Mouse (Mus musculus) small intestine, adult 2 months (tissue): Measurements from ENCODE around the gene Gm45902.

Experiments used
- CTCF ChIP-seq: fragments of 200-500 bp; IDR thresholded peaks from 2 replicates; pipeline ENCODE4 v1.5.1; 2012; ENCODE audit warnings: low read depth, mild to moderate bottlenecking, control low read depth, inconsistent platforms, low read length, moderate library complexity, mixed read lengths; ENCODE audit not compliant: insufficient replicate concordance, insufficient read length; ENCODE audit errors: extremely low read depth
- POLR2A ChIP-seq: fragments of 200-500 bp; IDR thresholded peaks from 2 replicates; pipeline ENCODE4 v1.6.1; 2012; ENCODE audit warnings: low read depth, mild to moderate bottlenecking, control low read depth, inconsistent platforms, low read length, moderate library complexity

GRCm38 (mm10) chr2:3480239-3480638 is 32.4 kb downstream of the Gm45902 start:
- TF ChIP-seq POLR2A = no peak
- no peak for TF ChIP-seq CTCF
